Mouse (Mus musculus) heart, adult 11 months (tissue): ENCODE measurements at regions not wholly inside any gene's neighbourhood (a gene's known extent, or its start where the extent isn't known, plus 50 kb on each side); places are given as distances from the start of the nearest gene placed in this dataset.
A peak's percentile ranks its signal among the peaks of the same experiment; 100 is the strongest.
"Not testable (repeated sequence)": the region's sequence is repeated elsewhere in the genome, so short reads cannot be mapped to it uniquely, and the experiment has no call there.

Experiments used
- DNase-seq: peaks from one replicate; pipeline ENCODE4 v3.0.0; 2022

DNA sequence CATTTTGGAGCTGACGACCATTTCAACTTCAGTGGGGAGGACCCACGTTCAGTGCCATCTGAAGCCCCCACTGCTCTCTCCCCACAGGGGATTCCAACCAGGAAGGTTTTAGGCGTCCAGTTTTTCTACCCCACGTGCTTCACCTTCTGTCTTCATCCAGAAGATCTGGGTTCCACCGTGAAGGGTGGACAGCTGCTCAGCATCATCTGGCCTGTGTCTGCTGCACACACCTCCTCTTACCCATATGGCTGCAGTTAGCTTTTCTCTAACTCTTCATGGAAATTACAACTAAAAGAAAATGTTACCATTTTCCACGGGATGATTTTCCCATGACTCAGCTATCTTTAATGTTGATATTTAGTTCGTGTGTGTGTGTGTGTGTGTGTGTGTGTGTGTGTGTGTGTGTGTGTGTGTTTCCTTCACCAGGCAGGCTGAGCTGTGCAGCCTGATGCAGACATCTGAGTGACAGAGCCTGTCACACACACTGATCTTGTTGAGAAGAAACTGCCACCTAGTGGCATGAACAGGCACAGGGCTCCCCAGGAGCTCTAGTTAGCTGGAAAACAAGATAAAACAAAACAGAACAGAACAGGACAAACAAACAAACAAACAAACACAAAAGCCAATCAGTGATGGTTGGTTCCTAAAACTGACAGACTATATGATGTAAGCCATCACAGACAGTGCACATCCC is 107.5 kb upstream of the Rasgrp1 start:
- peak; percentile 45 for DNase-seq

DNA sequence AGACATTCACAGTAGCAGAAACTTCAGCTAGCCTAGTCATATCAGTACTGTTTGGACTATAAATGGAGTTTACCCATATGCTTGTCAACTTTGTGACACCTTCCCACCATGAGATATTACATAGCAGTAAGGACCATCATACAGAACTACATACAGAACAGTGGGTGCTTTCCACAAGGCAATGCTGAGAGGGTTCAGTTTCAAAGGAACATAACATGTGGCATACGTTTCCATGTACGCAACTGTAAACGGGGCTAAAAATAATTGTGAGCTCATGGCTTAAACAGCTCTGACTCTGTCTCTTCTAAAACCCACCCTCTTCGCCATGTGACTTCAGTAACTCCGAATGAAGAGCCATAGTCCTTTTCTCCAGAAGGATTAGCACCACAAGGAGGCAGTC is 109.0 kb upstream of the Rasgrp1 start:
- peak; percentile 30 for DNase-seq

DNA sequence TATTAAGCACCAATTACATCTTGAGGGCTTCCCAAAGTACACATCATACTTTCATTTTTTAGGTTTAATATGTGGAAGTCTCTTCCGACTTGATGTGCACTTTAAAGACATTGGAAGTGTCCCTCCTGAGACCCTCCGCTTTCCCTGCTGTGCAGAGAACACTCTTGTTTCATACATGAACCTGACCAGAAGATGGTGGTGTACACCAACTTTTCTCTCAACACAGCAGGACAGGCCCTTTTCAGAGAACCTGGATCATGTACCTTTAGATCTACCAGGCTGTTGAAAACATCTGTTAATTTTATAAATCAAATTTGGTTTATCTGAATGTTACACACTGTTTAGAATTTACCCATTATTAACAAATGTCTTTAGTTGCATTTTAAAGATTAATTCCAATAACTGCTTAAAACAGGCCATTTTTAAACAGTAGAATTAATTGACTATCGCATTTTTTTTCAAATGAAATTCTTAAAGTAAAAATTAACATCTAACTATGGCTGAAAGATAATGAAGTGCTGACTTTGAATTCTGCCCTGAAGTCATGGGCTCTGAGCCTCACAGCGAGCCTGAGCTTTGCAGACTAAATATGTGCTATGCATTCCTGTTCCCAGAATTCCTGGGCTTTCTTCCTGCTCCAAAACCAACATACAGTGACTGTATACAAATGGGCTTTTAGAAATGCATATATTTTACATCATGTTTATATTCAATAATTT is 112.4 kb upstream of the Rasgrp1 start:
- peak; percentile 46 for DNase-seq

DNA sequence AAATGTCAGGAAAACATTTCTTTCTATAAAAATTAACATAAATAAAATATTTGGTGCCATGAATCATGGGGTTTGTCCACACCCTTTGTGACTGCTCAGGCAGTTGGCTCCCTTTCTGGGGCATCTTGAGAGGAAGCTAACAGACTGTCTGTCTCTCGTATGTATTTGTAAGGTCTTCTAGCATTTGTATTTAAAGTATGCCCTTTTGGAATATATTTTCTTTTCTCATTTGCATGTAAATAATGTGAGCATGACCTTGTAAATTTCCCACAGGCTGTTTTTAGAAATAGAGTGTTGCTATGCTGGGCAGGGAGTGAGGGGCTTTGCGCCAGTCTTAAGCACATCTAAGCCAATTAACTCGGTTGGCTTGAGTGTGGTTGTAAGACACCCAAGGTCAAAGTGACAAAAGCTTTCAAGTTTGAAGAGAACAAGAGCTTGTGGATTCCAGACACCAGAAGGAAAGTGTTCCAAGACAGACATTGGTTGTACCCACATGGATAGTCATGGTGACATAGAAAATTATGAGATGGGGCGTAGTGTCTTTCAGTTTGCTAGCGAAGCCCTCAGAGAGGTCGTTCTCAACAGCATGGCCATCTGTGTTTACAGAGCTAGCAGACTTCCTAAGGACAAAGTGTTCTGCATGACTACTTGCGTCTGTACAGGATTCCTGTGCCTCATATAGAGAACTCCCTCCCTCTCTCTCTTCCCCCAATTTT is 113.1 kb upstream of the Rasgrp1 start:
- DNase-seq = peak; percentile 55

DNA sequence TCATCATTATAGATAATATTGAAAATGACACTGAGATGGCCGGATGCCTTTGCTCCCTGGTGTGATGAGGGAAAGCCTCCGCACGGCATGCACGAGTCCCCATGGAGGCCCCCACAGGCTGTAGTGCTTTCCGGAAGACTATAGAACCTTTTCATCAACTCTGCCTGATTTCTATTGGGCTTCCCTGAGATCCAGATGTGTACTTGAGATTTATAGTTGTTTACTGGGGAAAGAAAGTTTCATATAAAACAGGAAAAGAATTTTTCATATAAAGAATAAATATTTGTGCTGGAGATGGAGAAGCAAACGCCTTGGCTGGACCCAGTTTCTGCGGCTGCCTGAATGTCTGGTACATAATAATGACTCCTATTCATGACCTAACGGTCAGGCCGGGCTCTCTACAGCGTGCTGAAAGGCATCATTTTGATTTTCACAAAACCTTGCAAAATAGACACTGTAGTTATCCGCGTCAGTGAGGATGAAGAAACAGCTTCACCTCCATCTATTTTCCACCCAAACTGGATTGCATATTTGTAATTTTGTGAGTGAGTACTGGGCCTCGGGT is 113.7 kb upstream of the Rasgrp1 start:
- DNase-seq = peak; percentile 75

DNA sequence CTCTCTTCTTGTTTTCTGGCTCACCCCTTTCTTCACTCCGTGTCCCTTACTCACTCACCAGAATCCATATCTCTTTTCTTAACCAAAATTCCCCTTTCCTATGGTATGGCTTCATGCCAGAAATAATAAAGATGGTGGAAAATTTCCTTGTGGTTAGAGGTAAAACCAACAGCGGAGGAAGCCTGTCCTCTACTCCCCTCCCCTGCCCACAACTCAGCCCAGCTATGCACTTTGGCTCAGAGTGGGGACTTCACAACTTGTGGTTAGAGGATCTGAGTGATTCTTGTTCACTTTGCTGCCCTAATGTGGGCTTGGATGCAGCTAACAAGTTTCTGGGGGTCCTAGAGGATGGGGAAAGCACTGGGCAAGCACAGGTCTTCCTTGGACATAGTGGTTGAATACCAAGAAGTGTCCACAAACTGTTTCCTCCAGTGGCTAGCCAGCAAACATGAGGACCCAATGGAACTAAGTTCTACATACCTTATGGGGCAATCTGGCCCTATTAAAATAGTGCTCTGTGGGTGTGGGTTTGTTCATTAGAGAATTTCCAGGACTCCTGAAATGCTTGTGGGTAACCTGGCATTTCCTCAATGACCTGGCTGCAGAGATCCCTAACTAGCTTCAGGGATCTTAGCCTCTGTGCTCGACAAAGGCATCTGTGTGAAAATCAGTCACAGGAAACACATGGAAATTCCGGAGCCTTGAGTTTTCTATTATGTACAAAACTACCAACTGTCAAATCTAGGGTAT is 118.9 kb upstream of the Rasgrp1 start:
- DNase-seq = peak; percentile 79

DNA sequence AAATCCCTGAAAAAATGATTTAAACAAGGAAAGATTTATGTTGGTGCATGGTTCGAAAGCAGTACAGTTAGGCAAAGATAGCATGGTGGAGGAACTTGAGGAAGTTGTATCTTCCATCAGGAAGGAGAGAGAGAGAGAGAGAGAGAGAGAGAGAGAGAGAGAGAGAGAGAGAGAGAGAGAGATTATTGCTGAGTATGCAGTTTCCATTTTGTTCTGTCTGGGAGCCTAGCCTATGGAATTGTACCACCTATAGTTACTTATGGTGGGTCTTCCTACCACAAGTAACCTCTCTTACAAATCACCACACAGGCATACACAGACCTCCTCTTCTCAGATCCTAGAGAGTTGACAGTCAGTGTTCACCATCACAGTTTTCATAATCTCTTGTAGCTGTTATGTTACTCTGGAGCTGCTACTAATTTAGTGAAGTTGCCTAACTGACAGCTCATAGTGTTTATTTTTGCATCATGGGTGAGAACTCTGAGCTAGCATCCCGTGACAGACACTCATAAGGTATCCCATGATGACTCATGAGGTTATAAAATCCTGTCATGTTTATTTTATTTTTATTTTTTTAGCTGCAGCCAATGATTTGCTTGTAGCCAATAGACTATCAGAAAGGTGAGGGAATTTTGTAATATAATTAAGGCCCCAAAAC is 132.2 kb upstream of the Rasgrp1 start:
- DNase-seq = no peak

DNA sequence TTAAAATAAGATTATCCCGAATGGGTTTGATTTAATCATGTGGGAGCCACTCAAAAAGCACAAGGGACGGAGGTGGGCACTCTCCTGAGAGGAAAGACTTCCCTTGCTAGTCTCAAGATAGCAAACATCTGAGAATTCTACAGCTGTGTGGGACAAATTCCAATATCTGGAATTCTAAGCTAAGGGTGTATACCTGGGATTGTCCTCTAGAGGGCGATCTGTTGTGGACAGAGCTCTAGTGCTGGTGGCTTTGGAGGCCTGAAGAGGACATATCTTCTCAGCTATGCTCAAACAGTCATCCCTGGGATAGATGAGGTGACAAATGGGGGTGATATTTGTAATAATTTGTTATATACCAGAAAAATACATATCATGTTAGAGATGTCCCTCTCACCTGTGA is 132.8 kb upstream of the Rasgrp1 start:
- DNase-seq = peak; percentile 39

DNA sequence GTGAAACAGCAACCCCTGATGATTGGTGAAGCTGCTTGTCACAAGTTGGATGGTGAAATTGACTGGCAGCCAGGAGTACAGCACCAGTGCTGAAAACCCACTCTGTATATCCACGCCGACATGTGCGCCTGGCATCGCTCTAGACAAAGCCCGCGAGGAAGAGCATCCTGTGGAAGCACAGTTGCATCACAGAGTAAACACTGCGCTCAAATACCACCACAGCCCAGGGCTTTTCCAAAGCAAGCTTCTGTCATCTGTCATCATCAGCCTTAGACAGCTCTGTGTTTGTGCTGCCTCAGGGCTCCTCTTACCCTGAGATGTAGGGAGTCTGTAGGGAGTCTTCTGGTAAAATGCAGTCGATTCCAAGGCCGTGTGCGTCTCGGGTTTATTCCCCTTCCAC is 134.7 kb upstream of the Rasgrp1 start:
- not testable (repeated sequence) for DNase-seq

DNA sequence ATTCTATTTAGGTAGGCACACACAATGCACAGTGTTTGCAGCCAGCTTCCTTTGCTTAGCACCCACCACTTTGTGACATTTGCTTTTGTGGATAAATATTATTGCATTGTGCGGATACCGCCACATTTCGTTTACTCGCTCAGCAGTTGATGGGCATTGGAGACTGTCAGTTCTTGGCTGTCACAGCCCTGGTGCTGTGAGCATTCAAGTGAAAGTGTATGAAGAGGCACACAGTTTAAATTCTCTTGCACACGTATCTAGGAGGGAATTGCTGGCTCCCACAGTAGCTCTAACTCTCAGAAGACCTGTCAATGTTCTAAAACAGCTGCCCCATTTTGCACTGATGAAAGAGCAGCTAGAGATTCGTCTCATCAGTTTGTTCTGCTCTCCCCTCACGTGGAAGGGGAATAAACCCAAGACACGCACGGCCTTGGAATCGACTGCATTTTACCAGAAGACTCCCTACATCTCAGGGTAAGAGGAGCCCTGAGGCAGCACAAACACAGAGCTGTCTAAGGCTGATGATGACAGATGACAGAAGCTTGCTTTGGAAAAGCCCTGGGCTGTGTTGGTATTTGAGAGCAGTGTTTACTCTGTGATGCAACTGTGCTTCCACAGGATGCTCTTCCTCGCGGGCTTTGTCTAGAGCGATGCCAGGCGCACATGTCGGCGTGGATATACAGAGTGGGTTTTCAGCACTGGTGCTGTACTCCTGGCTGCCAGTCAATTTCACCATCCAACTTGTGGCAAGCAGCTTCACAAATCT is 136.6 kb upstream of the Rasgrp1 start:
- DNase-seq = not testable (repeated sequence)

DNA sequence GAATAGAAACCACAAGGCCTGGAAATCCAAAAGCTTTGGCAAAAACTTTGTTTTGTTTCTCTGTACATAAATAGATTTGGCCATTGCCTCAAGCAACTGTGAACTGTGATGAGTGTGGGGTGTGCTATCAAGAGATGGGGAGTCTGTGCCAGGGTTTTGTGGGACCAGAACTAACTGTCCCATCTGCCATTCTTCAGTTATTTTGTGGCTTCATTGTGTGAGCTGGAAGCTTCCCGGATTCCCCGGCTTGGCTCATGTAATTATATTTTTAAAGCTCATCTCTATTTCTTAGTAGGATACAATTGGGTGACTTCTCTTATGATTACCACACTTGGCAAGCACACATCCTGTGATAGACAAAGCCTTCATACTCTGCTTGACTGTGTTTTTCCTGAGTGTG is 143.6 kb upstream of the Rasgrp1 start:
- DNase-seq = no peak

DNA sequence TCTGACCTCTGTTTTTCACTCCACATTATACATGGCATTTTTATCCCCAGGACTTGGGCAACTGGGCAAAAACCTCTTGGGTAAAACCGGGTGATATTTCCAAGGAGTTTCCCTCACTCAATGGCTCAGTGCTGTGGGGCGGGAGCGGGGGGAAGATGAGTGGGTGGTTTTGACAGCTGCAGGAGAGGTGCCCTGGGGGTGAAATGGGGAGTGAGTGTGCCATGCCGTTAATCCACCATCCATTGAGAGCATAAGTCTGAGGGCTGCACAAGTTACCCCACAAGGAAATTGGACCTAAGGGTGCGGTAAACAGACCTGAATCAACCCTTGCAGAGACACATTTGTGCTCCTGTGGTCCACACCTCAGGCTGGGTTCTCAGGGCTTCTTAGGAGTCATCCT is 155.8 kb upstream of the Rasgrp1 start:
- DNase-seq = no peak

DNA sequence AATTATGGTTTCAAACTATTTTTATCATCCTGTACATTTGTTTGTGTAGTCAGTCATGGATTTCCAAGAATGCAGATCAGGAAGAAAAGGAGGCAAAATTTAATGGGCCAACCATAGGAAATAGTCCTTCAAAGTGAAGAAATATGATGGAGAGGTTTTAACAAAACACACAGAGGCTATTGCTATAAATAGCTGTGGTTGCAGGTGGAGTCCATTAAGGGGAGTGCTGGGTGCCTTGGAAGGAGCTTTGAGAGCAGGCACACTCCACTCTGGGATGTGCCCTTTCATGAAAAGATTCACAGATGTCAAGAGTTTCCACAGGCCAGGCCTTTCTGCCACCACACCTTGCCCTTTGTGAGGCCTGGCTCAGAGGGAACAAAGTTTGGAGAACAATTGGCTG is 159.8 kb upstream of the Rasgrp1 start:
- DNase-seq = no peak

DNA sequence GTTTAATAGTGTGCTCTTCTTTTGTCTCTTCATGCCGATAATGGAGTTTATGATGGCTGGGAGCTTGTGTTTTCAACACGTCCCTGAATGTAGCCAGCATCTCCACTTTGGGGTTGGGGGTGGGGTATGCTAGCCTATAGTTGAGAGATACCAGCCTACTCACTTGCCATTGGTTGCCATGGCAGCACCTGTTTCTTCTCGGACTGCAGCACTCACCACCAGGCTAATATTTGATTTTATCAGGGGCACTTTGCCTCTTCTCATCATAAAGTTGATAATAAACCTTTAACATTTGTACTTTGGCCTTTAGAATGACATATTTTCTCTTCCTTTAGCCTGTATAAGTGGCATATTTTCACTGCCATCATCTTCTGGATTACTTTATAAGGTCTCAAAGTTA is 168.9 kb upstream of the Rasgrp1 start:
- no peak for DNase-seq

DNA sequence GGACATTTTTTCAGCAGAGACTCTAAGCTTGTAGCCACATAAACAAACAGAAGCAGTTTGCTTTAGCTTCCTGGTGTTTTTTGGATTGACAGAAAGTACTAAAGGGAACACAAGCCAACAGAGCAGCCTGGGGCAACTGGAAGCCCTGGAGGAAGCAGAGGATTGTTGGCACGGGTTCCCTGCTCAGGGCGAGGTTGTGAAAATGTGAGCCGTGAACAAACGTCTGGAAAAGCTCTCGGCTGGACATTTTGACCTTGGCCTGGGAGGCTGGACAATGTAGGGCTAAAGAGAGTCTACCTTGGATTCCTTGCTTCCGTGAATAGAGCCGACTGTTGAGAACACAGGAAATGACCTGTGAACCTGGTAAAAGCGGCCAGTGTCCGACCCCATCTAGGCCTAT is 169.8 kb upstream of the Rasgrp1 start:
- no peak for DNase-seq

DNA sequence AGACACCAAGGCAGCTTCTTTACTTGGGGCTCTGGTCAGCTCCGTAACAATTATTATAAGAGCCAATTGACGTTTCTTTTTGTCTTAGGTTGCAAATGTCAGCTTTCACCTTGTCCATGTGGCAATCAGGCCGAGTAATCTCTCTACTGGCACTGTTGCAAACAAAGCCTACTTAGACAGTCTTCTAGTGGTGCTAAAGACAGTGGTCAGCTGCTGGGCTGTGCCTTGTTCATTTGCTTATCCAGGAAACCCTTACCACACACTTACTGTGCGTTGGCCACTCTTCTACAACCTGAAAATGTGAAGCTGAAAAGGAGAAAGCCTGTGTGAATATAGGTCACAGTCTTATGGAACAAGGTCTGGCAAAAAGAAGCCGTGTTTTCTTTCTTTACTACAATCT is 181.6 kb upstream of the Rasgrp1 start:
- DNase-seq = no peak

DNA sequence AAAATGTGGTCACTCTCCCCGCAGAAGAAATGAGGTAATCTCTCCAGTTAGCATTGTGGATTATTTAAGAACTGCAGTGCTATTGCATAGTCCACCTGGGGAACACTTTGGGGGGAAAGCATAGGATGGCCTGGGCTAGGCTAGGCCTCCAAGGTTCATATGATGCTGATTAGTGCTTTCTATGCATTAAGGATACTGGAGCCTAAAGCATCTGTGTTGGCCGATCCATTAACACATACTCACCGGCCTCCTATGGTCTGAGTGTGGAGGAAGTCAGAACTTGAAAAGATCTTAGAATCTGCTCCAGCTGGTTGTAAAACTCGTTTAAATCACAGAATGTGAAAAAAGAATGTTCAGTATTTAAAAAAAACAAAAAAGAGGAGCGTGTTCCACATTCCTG is 196.1 kb upstream of the Rasgrp1 start:
- DNase-seq = no peak

DNA sequence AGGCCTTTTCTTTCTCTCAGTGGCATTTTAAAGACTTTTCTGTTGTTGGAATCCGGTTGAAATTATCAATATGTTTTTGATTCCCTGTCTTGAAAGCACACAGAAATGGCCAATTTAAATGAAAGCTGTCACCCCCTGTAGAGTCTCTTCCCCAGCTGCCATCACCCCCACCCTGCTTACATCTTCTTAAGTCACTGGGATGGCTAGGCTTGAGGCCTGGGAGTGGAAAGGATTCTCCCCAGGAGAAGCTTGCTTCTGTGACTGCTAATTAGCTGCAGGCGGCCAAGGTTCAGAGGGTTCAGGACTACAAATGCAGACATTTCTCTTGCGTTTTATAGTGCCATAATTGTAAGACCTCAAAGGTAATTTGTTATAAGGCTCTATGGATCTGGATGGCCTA is 196.5 kb upstream of the Rasgrp1 start:
- no peak for DNase-seq

DNA sequence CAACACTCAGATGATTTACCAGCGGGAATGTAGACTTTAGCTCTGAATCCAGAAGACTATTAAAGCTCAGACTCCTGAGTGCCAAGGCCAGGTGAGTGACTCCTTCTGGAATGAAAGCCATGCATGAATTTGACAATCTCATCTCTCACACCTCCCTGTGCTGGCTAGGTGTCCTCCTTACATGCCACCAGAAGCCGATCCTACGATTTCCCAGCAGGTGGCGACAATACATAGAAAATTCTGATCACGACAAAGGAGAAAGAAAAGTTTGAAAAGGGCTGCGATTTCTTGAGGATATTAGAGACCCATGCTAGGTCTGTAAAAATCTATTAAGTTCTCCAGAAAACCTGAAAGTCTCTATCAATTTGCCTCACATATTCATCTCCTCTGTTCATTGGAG is 198.7 kb upstream of the Rasgrp1 start:
- no peak for DNase-seq

DNA sequence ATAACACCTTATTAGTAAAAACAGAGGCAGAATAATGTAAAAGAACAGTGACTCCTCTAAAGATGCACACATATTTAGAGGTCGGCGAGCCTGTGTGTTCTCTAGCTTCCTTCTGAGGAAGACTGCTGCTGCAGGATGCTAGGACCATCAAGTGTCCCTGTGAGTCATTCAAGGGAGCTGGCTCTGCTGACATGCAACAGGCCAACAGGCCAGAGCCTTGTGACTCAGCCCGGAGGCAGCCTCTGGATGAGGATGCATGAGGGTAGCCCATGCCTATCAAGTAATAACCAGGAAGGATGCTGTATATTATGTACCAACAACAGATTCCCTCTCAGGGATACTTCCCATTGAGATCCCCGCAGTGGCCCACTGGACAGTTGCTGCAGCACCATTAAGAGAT is 199.5 kb upstream of the Rasgrp1 start:
- no peak for DNase-seq

DNA sequence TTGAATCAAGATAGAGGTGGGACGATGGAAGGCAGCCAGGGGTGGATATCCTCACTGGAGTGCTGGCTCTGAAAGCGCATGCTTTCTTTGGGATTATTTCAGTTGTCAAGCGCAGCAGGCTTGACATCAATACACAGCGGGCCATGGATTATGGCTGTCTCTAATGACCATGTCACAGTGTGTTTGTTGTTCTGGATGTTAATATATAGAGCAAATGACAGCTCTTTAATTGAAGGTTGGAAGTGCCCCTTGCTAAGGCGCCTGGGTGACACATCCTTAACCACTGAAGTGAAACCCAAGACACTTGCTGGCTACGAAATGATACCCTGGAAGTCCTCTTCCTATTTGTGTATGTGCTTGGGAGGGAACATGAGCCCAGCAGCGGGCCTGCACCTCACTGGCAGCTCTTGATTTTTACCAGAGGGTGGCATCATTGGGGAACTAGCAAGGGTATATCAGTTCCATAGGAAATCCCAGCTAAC is 200.5 kb upstream of the Rasgrp1 start:
- no peak for DNase-seq

DNA sequence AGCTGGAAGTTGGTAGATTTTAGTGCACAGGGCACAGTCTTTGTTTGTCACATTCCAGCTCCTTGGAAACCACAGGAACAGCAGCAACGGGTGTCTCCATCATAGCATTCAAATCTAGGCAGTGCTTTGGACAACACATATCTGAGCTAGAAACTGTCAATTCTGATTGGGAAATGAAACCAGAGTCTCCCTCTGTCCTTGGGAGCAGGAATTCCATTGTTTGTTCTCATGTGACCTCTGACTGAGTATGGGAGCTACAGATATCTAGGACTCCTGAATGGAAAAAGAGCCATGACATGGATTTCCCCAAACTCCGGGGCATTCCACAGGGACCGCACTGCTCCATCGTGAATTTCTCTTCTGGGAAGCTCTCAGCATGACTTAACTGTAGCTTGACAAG is 205.5 kb upstream of the Rasgrp1 start:
- no peak for DNase-seq
